Mouse (Mus musculus) heart, adult 8-10 months (tissue): ENCODE measurements at regions not wholly inside any gene's neighbourhood (a gene's known extent, or its start where the extent isn't known, plus 50 kb on each side); places are given as distances from the start of the nearest gene placed in this dataset.

ENCODE experiments used
- DNase-seq: peaks from one replicate; pipeline ENCODE4 v3.0.0; 2022; ENCODE audit warnings: low spot score

DNA sequence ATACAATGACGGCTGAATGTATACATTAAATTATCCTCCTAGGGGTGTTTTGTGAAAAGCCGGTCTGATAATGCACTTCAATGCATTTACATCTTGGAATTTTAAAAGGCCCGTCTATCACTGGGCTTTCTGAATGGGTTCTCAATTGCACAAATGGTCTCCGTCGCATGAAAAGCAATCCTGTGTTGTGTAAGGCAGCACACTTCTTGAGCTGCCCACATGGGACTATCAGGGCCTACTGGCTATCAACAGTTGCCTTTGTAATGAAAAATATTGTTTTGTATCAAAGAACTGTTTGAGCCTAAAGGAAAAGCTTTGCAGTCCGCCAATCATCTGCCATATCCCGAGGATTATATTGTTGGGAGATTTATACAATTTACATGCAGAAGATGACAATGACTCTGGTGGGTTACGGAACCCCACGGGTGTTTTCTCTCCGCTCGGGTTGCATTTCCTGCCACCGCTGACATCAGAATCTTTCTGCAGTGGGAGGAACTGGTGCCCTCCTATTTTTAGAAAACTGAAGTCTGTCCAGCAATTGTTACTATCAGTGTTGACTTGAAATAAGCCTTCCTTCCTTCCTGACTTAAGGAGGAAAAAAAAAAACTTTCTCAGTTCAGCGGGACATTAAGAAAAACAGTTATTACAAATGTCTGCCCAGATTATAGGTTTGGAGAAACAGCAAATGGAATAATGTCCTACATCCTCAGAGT lies 118.7 kb downstream of the Tmem26 start:
- peak; percentile 68 for DNase-seq

DNA sequence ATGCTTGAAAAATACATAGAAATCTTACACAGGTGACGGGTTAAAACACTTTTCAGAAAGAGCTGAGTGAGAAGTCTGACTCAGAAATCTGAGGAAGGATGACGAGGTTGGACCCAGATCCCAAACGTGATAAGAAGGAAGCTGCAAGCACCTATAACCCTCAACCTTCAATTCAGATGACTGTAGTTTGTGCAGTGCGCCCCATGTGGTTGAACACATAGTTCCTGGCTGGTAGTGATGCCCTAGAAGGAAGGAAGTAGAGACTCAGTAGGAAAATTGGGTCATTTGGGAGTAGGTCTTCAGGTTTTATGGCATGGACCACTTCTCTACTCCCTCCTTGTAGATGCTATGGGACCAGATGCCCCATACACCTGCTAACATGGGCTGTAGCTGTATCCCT lies 120.6 kb downstream of the Tmem26 start:
- no peak for DNase-seq

DNA sequence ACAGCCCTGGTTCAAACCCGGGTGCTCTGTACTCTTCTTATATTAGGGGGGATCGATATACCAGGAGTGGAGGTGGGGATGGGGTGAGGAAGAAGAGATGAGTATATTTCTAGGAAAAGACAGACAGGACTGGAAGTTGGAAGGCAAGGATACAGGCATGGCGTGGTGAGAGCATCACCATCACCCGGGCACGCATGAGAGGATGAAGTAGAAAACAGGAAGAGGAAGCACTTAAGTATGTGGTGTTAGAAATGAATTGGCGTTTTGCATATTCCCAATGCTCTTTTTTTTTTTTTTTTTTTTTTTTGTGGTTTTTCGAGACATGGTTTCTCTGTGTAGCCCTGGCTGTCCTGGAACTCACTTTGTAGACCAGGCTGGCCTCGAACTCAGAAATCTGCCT lies 121.2 kb downstream of the Tmem26 start:
- DNase-seq, result no peak

GRCm38 (mm10) chr10:68851153-68851552 lies 127.7 kb downstream of the Tmem26 start:
- no peak for DNase-seq

GRCm38 (mm10) chr10:68855934-68856891 lies 132.8 kb downstream of the Tmem26 start:
- DNase-seq, result no peak

GRCm38 (mm10) chr10:68864606-68865378 lies 141.3 kb downstream of the Tmem26 start:
- no peak for DNase-seq

GRCm38 (mm10) chr10:68865776-68866175 lies 142.3 kb downstream of the Tmem26 start:
- no peak for DNase-seq

- DNase-seq, result no peak
Measured at GRCm38 (mm10) chr10:68867361-68867760, 143.9 kb downstream of the Tmem26 start.

- DNase-seq, result no peak
Measured at GRCm38 (mm10) chr10:68872102-68872501, 148.7 kb downstream of the Tmem26 start.

DNA sequence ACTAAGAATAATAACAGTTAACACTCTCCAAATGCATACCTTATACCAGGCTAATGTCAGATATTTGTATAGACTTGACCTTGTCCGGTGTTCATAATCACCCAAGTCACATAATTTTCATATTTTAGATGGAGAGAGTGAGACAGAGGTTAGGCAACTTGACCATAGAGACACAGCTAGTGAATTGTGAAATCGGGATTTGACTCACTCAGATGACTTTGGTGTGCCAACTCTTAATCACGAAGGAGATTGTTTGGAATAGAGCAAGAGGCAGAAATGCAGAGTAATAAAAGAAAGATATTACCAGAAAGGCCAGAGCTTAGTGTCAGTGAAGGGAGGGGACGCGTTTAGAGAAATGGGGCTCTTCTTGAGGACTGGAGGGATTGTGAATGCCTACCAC lies 152.2 kb downstream of the Tmem26 start:
- no peak for DNase-seq

GRCm38 (mm10) chr10:68893100-68893841 lies 169.8 kb downstream of the Tmem26 start:
- peak; percentile 19 for DNase-seq

GRCm38 (mm10) chr10:68894121-68894520 lies 170.7 kb downstream of the Tmem26 start:
- DNase-seq, result no peak

GRCm38 (mm10) chr10:68897524-68897923 lies 174.1 kb downstream of the Tmem26 start:
- peak; percentile 50 for DNase-seq

- no peak for DNase-seq
Measured at GRCm38 (mm10) chr10:68901168-68901567, 177.7 kb downstream of the Tmem26 start.

- DNase-seq, result peak; percentile 61
Measured at GRCm38 (mm10) chr10:68902670-68903069, 179.2 kb downstream of the Tmem26 start.

DNA sequence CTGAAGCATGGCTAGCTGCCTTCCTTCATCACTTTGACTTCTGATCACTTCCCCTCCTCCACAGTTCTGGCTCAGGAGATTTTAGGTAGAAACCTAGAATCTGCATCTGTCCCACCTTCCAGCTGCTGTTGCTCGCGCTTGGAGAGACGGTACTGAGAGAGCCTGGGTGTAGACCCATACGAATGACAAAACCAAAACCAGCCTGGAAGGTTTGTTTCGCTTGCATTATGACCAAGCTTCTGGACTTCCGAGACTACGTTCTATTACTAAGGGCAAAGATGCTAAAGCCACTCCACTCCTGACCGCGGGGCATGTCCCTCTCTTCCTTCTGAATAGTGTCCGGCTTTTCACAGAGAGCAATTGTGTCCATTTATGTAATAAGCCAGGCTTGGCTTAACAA lies 180.9 kb downstream of the Tmem26 start:
- no peak for DNase-seq

DNA sequence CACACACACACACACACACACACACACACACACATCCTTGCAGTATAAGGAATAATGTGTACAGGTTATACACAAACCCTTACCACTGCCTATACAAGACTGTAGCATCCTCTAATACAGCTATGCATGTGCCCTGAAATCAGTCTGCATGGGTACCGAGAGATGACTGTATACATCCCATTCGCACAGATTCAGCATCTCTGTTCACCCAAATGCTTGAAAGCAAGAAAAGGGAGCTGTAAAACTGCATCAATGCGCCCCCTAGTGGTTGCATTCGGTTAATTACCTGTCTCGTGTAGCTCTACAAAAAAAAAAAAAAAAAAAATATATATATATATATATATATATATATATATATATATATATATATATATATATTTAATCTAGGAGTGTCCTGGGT lies 184.8 kb downstream of the Tmem26 start:
- peak; percentile 58 for DNase-seq

GRCm38 (mm10) chr10:68909018-68909417 lies 185.6 kb downstream of the Tmem26 start:
- no peak for DNase-seq

DNA sequence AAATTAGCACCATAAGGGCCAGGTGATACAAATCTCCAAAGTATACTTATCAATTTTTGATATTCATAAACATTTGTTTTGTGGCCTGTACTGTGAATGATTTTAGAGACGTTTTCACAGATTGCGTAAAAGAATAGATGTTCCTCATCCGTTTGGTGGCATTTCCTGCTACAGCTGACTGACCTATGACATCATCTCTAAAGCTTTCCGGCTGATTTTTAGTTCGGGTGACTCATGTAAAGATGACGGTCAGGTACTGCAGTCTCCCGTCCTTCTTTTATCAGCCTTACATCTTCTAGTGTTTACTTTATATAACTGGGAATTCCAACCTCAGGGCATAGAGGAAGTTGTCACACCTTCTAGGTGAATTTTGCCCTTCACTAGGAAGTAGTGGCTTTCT lies 192.7 kb downstream of the Tmem26 start:
- no peak for DNase-seq

DNA sequence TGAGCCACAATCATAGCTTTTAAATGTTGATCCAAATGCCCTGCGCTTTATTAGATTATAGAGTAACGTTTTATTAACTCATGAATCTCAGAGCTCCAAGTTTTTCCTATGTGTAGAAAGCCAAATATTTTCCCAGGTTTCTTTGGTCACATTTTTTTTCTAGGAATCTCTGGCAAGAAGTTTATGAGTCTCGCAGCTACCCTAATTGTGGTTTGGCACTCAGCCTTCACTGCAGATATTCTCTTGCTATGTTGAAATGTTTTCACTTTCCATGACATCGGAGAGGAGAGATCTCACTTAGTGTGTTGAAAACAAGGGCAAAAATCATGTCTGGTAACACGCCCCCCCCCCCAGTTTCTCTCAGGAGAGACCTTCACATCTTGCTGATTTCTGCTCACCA lies 212.4 kb downstream of the Tmem26 start:
- no peak for DNase-seq

DNA sequence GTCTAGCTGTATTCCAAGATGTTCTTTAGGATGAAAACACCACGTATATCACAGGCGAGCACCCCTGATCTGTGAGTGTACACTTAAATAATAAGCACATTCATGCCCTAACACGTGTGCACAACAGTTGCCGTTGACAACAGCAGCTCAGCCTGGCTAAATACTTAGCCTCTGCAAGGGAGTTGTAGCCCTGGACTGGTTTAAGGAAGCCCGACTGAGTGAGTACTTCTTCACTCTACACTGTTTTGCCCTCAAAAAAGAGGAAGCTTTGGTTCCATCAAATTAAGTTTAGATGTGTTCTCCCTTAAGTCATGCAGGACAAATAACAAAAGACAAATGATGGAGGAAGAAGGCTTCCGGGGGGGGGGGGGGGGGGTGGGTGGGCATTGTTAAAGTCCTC lies 208.0 kb upstream of the Rhobtb1 start:
- no peak for DNase-seq
